14 mouse cellular contexts compared by ENCODE assay signal in genomic region chrX:162554513-162554912, GRCm38 (mm10).
DNase-seq lines count a peak whose midpoint lies in the region; ATAC-seq and TF ChIP-seq lines count a peak whose summit lies in the region.
"Had no signal": no experiment of that assay in that cellular context is flagged by ENCODE, and none has a peak within 500 bp of the region (broad histone marks: within the 10 kb centered on the region; RNA-seq: fewer than 3 reads in every experiment).

No protein-coding gene starts in this region.

- H3K9me3 ChIP-seq in hindbrain, embryonic 15.5 days: no peaks in the 10 kb centered on the region
- no peaks in the 10 kb centered on the region for H3K9me3 ChIP-seq in hindbrain, embryonic 11.5 days (ENCODE audit: control insufficient read depth, low read length)
- H3K9me3 ChIP-seq in lung, postnatal 0 days (ENCODE audit: low read length): no peaks in the 10 kb centered on the region
- H3K9me3 ChIP-seq in liver, postnatal 0 days (ENCODE audit: low read length): no peaks in the 10 kb centered on the region
- H3K9me3 ChIP-seq: embryonic facial prominence, embryonic 15.5 days; lung, embryonic 15.5 days had no signal

- DNase-seq in hindbrain, embryonic 11.5 days (ENCODE audit: low spot score): no peak
- DNase-seq in lung, postnatal 0 days (ENCODE audit: low spot score): peak; percentile 8
- no peak for DNase-seq in lung, adult 2 months
- DNase-seq in cerebellum, adult 11 months: peak; percentile 25
- peak; percentile 26 for DNase-seq in lung, postnatal 36 days
- no peak for DNase-seq in adrenal gland, postnatal 14 days
- DNase-seq in liver, postnatal 0 days: no peak
- DNase-seq: adrenal gland, postnatal 25 days; gastrocnemius, postnatal 36 days; heart, postnatal 36 days; thymus, postnatal 4 days had no signal

- ATAC-seq in hindbrain, embryonic 15.5 days (ENCODE audit: low FRiP score, low read depth): no peak
- no peak for ATAC-seq in hindbrain, embryonic 11.5 days (ENCODE audit: low FRiP score)
- no peak for ATAC-seq in lung, postnatal 0 days
- ATAC-seq in liver, postnatal 0 days: no peak

- H3K4me2 ChIP-seq in hindbrain, embryonic 15.5 days: no peak overlapping the region
- H3K4me2 ChIP-seq in hindbrain, embryonic 11.5 days (replicated peaks; ENCODE audit: low read depth, low read length): no peak overlapping the region
- no peak overlapping the region for H3K4me2 ChIP-seq in lung, postnatal 0 days (replicated peaks; ENCODE audit: low read depth, low read length)
- H3K4me2 ChIP-seq in liver, postnatal 0 days (ENCODE audit: low read depth, low read length): no peak overlapping the region
- H3K4me2 ChIP-seq: embryonic facial prominence, embryonic 15.5 days; lung, embryonic 15.5 days had no signal

- no peak for TF ChIP-seq CTCF in lung, postnatal 0 days (IDR thresholded peaks at IDR 0.05)
- no peak for TF ChIP-seq CTCF in lung, adult 2 months (IDR thresholded peaks at IDR 0.05; ENCODE audit: insufficient read depth, low read length)
- TF ChIP-seq CTCF in liver, postnatal 0 days (IDR thresholded peaks at IDR 0.05; ENCODE audit: low read depth): no peak

- TF ChIP-seq EP300 in lung, postnatal 0 days (IDR thresholded peaks at IDR 0.05): no peak
- no peak for TF ChIP-seq EP300 in liver, postnatal 0 days (IDR thresholded peaks at IDR 0.05; ENCODE audit: low read depth)

- no peaks in the 10 kb centered on the region for H3K4me1 ChIP-seq in hindbrain, embryonic 15.5 days (replicated peaks)
- H3K4me1 ChIP-seq in hindbrain, embryonic 11.5 days (replicated peaks; ENCODE audit: control insufficient read depth, insufficient read depth, low read length): no peaks in the 10 kb centered on the region
- H3K4me1 ChIP-seq in lung, postnatal 0 days (ENCODE audit: insufficient read depth, low read depth, low read length): no peaks in the 10 kb centered on the region
- H3K4me1 ChIP-seq in lung, adult 2 months (ENCODE audit: control insufficient read depth, insufficient read depth, low read length): no peaks in the 10 kb centered on the region
- H3K4me1 ChIP-seq in liver, postnatal 0 days (ENCODE audit: insufficient read depth): no peaks in the 10 kb centered on the region

- H3K27ac ChIP-seq in hindbrain, embryonic 15.5 days (replicated peaks): peak overlapping the region; percentile 25; the same call in 1 of the 2 replicates
- no peak overlapping the region for H3K27ac ChIP-seq in hindbrain, embryonic 11.5 days (ENCODE audit: low read depth, low read length)
- no peak overlapping the region for H3K27ac ChIP-seq in lung, postnatal 0 days (ENCODE audit: low read length)
- H3K27ac ChIP-seq in liver, postnatal 0 days (ENCODE audit: low read depth): no peak overlapping the region
- H3K27ac ChIP-seq: embryonic facial prominence, embryonic 15.5 days; lung, embryonic 15.5 days had no signal

- 0 out of 2 replicates have a peak, but pooled peaks cover 2% of the 10 kb centered on the region for H3K27me3 ChIP-seq in hindbrain, embryonic 15.5 days
- peaks cover 2% of the 10 kb centered on the region; the same call in 1 of the 2 replicates for H3K27me3 ChIP-seq in hindbrain, embryonic 11.5 days (ENCODE audit: control insufficient read depth, insufficient read depth, low read length)
- no peaks in the 10 kb centered on the region for H3K27me3 ChIP-seq in lung, postnatal 0 days (replicated peaks; ENCODE audit: insufficient read depth, low read length)
- no peaks in the 10 kb centered on the region for H3K27me3 ChIP-seq in liver, postnatal 0 days (ENCODE audit: insufficient read depth, low read length)
- H3K27me3 ChIP-seq: embryonic facial prominence, embryonic 15.5 days had no signal

- 64% methylated on average over 3 of the region's 3 CpGs for WGBS in hindbrain, embryonic 15.5 days
- WGBS in hindbrain, embryonic 11.5 days: 73% methylated on average over 3 of the region's 3 CpGs
- WGBS in lung, postnatal 0 days: 48% methylated on average over 3 of the region's 3 CpGs
- WGBS in lung, adult 2 months: 69% methylated on average over 3 of the region's 3 CpGs
- WGBS in liver, postnatal 0 days (ENCODE audit: insufficient replicate concordance): 83% methylated on average over 3 of the region's 3 CpGs

- TF ChIP-seq POLR2A in lung, adult 2 months (IDR thresholded peaks at IDR 0.05; ENCODE audit: borderline replicate concordance, extremely low read depth, low read depth, low read length): no peak

- no peak overlapping the region for H3K9ac ChIP-seq in hindbrain, embryonic 15.5 days
- H3K9ac ChIP-seq in hindbrain, embryonic 11.5 days (ENCODE audit: low read depth, low read length): no peak overlapping the region
- no peak overlapping the region for H3K9ac ChIP-seq in lung, postnatal 0 days (replicated peaks; ENCODE audit: low read depth)
- no peak overlapping the region for H3K9ac ChIP-seq in liver, postnatal 0 days (replicated peaks)
- H3K9ac ChIP-seq: embryonic facial prominence, embryonic 15.5 days; lung, embryonic 15.5 days had no signal

- no peak overlapping the region for H3K4me3 ChIP-seq in hindbrain, embryonic 15.5 days
- no peak overlapping the region for H3K4me3 ChIP-seq in hindbrain, embryonic 11.5 days (ENCODE audit: low read depth, low read length)
- no peak overlapping the region for H3K4me3 ChIP-seq in lung, postnatal 0 days (ENCODE audit: low read depth, low read length)
- no peak overlapping the region for H3K4me3 ChIP-seq in lung, adult 2 months (replicated peaks; ENCODE audit: extremely low read depth, low read depth, low read length)
- no peak overlapping the region for H3K4me3 ChIP-seq in liver, postnatal 0 days (ENCODE audit: low read depth, low read length)
- H3K4me3 ChIP-seq: embryonic facial prominence, embryonic 15.5 days; lung, embryonic 15.5 days had no signal

- H3K36me3 ChIP-seq in hindbrain, embryonic 15.5 days: no peaks in the 10 kb centered on the region
- no peaks in the 10 kb centered on the region for H3K36me3 ChIP-seq in hindbrain, embryonic 11.5 days (ENCODE audit: control insufficient read depth, insufficient read depth, low read length)
- no peaks in the 10 kb centered on the region for H3K36me3 ChIP-seq in lung, postnatal 0 days (ENCODE audit: insufficient read depth, low read length)
- H3K36me3 ChIP-seq in liver, postnatal 0 days (replicated peaks; ENCODE audit: insufficient read depth, low read length): no peaks in the 10 kb centered on the region
- H3K36me3 ChIP-seq: embryonic facial prominence, embryonic 15.5 days; lung, embryonic 15.5 days had no signal

Comparison
In these comparisons a context has a peak if more than half of its experiments do, and no peak if none do; other contexts are left out.
1. DNase-seq: peak in lung, postnatal 0 days (single experiment), cerebellum, adult 11 months (single experiment) and lung, postnatal 36 days (single experiment); none in hindbrain, embryonic 11.5 days (single experiment), lung, adult 2 months (single experiment), adrenal gland, postnatal 14 days (single experiment) and liver, postnatal 0 days (single experiment).